Mouse (Mus musculus): ENCODE measurements around the gene Zbtb8b.

Zbtb8b gene
- long read RNA-seq, experiment 1: 0 reads
- long read RNA-seq, experiment 2: 0 reads

DNA sequence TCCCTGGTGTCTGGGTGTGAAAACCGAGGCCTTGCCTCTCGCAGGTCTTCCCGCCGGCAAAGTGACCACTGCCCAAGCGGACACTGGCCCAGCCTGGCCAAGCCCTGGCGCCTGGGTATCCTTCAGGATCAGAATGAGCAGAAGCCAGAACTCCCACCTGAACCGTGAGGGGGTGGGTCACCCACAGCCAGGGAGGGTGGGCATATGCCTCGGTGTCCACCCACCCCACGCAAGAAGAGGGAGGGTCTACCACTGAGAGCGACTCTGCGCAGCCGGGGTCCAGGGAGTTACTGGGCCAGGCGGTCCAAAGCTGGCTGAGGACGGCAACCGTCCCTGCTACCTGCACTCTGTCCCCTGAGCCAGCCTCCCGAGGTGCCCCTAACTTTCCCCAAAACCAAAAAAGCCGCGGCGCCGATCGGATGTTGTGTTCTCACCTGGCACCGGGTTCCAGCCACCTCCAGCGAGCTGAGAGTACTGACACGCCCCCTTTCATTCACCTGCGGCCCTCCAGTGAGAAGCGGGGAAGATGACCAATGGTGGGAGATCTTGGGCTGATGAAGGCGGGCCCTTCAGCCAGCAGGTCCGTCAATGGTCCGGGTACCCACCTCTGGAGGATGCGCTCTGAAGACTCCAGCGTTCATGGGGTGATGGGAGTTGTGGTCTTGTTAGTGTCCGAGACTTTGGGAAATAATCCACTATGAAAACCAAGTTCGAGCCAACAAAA, at the start of gene Zbtb8b:
Zbtb8b (minus strand) TSS at position 514 of the 724 bp plus-strand sequence.
- intact Hi-C loops (cut with DNase I): no loop called here

GRCm38 (mm10) chr4:129481090-129481489, 40.4 kb upstream of the Zbtb8b start:
- intact Hi-C loops (cut with DNase I): no loop called here

DNA sequence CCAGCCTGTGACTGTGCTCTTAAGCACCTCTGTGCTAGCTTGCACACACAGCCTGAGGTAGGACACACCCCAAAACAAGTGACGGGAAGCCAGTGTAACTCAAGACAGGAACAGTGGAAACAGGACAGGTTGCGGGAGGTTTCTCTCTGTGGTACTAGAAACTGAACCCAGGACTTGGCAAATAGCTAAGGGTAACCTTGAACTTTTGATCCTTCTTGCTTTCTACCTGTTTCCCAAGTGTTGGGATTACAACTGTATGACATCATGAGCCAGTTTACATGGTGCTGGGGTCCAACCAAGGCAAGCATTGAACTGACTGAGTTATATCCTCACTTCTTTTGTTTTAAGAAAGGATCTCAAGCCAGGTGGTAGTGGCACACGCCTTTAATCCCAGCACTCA, 39.2 kb upstream of the Zbtb8b start:
- intact Hi-C loops (cut with DNase I): loop anchor here (5.0 kb wide), 1 partner anchor 47 kb away; no protein-coding TSS in a partner anchor

DNA sequence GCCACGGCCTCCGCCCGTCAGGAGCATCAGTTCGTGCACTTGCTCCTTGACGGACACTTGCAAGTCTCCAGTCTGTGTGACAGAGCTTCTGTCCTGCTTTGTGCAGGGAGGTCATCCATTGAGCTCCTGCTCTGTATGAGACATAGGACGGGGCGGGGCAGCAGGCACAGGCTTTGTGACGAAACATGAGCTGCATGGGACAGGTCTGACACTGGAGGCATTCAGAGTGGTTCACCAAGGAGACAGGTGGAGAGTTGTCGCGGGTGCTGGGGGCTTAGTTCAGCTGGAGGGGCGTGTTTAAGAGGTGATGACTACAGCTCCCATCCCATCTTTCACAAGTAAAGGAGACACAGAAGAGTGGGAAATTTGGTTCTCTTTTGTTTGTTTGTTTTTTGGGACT, 35.4 kb upstream of the Zbtb8b start:
- intact Hi-C loops (cut with DNase I): loop anchor here (5.0 kb wide), 1 partner anchor 51 kb away; no protein-coding TSS in a partner anchor

DNA sequence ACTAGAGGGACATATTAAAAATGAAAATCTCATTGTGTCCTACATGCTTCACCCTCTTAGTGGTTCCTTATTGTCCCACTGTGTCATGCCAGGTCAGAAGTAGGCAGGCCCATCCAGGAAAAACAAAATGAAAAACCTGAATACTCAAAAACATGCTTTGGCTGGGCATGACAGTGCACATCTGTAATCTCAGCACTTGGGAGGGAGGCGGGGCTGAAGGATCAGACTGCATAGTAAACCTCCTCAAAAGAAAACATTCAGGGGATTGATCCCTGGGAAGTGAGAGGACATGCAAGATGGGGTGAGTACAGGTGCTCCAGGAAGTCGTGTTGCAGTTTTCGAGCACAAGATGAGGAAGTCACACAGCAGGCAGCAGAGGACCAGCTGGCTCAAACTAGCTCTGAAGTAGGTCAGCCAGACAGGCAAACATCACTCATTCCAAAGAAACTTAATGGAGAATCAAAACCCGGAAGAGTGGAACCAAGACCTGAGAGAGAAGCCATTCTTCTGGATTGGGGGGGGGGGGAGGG, 23.7 kb upstream of the Zbtb8b start:
- intact Hi-C loops (cut with DNase I): no loop called here

- intact Hi-C loops (cut with DNase I): no loop called here
Measured at GRCm38 (mm10) chr4:129463097-129464059, 22.7 kb upstream of the Zbtb8b start.

DNA sequence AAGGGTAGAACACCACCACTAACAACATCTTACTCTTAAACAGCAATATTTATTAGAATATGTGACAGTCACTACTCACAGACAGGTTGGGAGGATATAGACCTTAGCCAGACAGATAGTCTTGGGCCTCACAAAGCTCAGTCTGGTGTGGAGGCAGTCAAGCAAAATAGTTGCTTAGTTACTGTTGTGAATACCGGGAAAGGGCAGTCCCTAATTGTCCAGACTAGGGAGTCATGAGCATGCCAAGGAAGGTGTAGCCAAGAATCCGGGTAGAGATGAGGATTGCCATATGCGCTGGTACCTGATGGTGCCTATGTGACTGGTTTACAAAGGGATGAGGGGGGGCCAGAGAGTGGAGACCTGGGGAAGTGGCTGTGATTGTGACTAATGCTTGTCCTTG, 21.5 kb upstream of the Zbtb8b start:
- intact Hi-C loops (cut with DNase I): no loop called here

- intact Hi-C loops (cut with DNase I): no loop called here
Measured at GRCm38 (mm10) chr4:129461183-129461960, 20.7 kb upstream of the Zbtb8b start, which contains the start of gene Bsdc1. Bsdc1 (plus strand) TSS chr4:129461581.

GRCm38 (mm10) chr4:129460827-129461182, 20.2 kb upstream of the Zbtb8b start:
- intact Hi-C loops (cut with DNase I): no loop called here

DNA sequence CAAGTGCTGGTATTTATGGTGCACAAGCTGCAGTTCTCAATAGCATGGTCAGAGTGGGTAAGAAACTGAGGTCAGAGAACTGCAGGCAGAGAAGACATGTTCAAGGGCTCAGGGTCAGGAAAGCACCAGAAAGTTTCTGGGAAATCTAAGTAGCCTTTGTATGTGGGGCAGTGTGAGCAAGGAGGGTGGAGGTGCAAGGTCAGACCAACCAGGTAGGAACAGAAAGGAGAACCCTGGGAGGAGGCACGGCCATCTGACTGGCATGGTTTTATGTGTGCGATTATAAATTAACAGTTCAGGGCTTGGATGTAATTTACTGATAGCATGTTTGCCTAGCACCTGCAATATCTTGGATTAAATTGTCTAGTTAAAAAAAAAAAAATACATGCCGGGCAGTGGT, 19.1 kb upstream of the Zbtb8b start:
- intact Hi-C loops (cut with DNase I): loop anchor here (10.0 kb wide), 1 partner anchor 325 kb away; the partner anchor contains the start of gene Fndc5

GRCm38 (mm10) chr4:129457311-129457710, 16.7 kb upstream of the Zbtb8b start:
- intact Hi-C loops (cut with DNase I): loop anchor here (10.0 kb wide), 1 partner anchor 323 kb away; the partner anchor contains the start of gene Fndc5

- intact Hi-C loops (cut with DNase I): loop anchor here (10.0 kb wide), 1 partner anchor 321 kb away; the partner anchor contains the start of gene Fndc5
Measured at GRCm38 (mm10) chr4:129456126-129456525, 15.5 kb upstream of the Zbtb8b start.

- intact Hi-C loops (cut with DNase I): loop anchor here (2.0 to 10.0 kb wide), 2 partner anchors 104 to 320 kb away; partner anchors contain the start of gene Fndc5
Measured at GRCm38 (mm10) chr4:129455265-129455664, 14.6 kb upstream of the Zbtb8b start.

DNA sequence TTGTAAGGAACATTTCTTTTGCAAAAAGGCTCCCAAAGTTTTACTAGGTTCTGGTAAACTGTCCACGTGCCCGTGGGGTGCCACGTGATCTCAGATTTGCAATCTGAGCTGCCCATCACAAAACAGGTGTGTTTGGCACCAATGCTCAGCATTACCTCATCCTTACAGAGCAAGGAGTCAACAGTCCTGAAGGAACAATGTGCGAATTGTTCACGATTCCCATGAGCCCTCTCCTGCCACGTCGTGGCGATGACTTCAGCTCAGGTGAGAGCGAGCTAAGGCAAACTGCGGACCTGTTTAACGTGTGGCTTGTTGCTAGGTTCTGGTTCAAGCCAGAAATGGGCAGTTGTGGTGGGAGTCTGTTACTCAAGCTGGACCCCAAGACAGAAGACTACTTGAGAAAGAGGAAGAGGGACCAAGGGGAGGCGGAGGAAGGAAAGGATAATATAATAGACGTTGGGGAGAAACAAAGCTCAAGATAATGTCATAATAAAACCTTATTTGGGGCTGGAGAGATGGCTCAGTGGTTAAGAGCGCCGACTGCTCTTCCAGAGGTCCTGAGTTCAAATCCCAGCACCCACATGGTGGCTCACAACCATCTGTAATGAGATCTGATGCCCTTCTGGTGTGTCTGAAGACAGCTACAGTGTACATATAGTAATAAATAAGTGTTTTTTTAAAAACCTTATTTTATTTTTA, 11.0 kb upstream of the Zbtb8b start:
- intact Hi-C loops (cut with DNase I): loop anchor here (10.0 kb wide), 1 partner anchor 317 kb away; the partner anchor contains the start of gene Fndc5

GRCm38 (mm10) chr4:129450851-129451250, 10.2 kb upstream of the Zbtb8b start:
- intact Hi-C loops (cut with DNase I): loop anchor here (10.0 kb wide), 1 partner anchor 316 kb away; the partner anchor contains the start of gene Fndc5

DNA sequence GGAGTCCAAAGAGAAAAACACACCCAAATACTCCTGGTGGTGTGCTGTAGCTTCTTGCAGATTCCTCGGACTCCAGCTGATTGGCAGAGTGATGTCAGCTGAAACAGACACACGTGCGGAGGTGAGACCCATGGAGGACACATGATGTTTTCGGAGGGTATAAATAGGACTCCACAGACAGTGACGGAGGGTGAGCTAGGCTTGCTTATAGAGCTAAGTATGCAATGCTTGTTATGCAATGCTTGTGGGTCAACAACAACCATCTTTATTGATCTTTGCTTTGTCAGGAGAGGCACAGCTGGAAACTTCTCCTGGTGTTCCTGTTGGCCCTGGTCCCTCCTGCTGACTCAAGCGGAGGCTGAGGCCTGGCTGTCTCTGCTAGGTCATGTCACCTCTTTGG, 8.1 kb upstream of the Zbtb8b start:
- intact Hi-C loops (cut with DNase I): no loop called here

DNA sequence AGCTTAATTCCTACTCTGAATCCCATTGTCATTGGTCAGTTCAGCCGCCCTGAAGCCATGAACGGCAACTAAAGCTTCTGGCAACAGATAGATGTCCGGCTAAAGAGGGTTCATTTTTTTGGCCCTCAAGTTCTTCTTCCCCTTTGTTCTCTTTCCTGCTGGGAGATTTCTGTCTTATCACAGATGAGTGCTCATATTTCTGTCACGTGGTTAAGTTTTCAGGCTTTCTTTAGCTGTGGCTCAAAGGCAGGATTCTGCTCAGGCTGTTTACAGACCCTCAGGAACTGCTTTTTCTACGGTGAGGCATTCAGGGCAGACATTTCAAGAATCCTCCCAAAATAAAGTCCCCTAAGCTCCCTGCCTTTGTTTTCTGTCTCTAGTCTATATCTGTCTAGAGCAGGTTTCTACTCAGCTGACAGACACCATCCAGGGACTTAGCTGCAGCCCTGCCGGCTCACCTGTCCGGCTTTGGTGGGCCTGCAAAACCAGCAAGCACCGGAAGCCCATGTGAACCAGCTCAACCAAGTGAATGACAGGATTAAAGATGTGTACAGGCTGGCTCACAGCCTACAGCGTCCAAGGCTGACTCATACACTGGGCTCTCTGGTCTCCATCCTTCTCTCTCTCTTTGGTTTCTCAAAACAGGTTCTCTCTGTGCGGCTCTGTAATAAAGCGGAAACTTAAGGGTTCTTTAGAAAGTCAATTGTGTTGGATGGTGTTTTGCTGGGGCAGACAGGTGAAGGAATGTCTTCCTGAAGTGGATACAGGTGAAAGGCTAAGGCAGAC, 7.3 kb upstream of the Zbtb8b start:
- intact Hi-C loops (cut with DNase I): no loop called here

DNA sequence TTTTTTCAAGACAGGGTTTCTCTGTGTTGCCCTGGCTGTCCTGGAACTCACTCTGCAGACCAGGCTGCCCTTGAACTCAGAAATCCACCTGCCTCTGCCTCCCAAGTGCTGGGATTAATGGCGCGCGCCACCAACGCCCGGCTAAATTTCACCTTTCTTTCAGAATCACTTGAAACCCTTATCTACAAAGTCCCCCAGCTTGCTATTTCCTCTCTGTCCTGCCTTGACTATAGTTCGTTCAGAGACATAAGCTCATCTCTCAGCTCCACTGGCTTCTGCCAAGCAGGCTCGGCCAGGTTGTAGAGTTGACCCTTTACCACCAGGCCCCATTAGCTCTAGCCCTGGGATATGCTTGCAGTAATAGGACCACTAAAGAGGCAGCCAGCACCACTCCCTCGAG, 6.7 kb upstream of the Zbtb8b start:
- intact Hi-C loops (cut with DNase I): no loop called here

DNA sequence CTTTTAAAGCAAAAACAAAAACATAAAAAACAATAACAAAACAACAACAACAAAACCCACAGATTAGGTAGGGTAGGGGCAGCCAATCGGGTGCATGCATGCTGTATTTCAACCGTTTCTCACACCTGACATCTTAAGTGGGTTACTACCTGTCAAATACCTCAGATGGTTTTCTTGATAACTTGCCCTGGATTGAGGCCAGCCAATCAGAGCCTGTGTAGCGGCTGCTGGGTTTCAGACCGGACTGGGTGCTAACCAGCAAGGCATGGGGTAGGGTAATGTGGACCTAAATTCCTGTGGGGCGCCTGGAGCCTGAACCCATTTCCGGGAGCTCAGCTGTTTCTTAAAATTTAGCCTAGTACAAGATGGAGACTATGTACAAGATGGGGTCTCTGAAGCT, 492 bp upstream of the Zbtb8b start:
- intact Hi-C loops (cut with DNase I): no loop called here
